Mouse (Mus musculus) left cerebral cortex, adult 18-20 months (tissue): ENCODE measurements around the gene Dohh. TPM values are rescaled to one million over a fixed set of nuclear protein-coding genes. Genes with fewer than 3 reads are reported as not detected.
A peak's percentile ranks its signal among the peaks of the same experiment; 100 is the strongest.

Source experiments
- DNase-seq, 2 experiments: peaks; one replicate each; pipeline ENCODE4 v3.0.0; 2021 to 2022; ENCODE audit warnings: low spot score in 2 of 2, mixed read lengths in 1 of 2
- total RNA-seq, 2 experiments: library from RNA; stranded (reverse); gene quantifications; 2 replicates each; pipeline ENCODE4 v1.2.3; 2021

The Dohh gene
- total RNA-seq, 2 experiments from 2014 or later: 87.4 to 97.6 TPM

GRCm38 (mm10) chr10:81379809-81380378 lies 4.3 kb upstream of the Dohh start:
- DNase-seq: no peak

GRCm38 (mm10) chr10:81382039-81382438 lies 2.2 kb upstream of the Dohh start:
- DNase-seq: no peak

- DNase-seq: no peak
These were observed 366 bp downstream of the Dohh start for GRCm38 (mm10) chr10:81384605-81384982.

- no peak for DNase-seq
These were observed 1.5 kb downstream of the Dohh start for GRCm38 (mm10) chr10:81385603-81386306.

- no peak for DNase-seq
These were observed 3.5 kb downstream of the Dohh start for GRCm38 (mm10) chr10:81387716-81388115.

GRCm38 (mm10) chr10:81388505-81389055 lies 4.4 kb downstream of the Dohh start, which contains the start of gene Gm48552:
Gm48552 (plus strand) TSS chr10:81389005.
- no peak for DNase-seq

GRCm38 (mm10) chr10:81389373-81389772 lies 5.1 kb downstream of the Dohh start:
- DNase-seq: no peak

GRCm38 (mm10) chr10:81389801-81390677 lies 5.8 kb downstream of the Dohh start:
- DNase-seq: peak; percentile 68 to 79

GRCm38 (mm10) chr10:81390678-81390965 lies 6.4 kb downstream of the Dohh start:
- no peak for DNase-seq

GRCm38 (mm10) chr10:81392270-81392669 lies 8.0 kb downstream of the Dohh start:
- no peak for DNase-seq

- DNase-seq: no peak
These were observed 8.6 kb downstream of the Dohh start, which contains the start of gene Smim24 for GRCm38 (mm10) chr10:81392781-81393185. Smim24 (plus strand) TSS chr10:81393051.

GRCm38 (mm10) chr10:81393456-81394063 lies 9.3 kb downstream of the Dohh start:
- DNase-seq: no peak

GRCm38 (mm10) chr10:81395127-81395526 lies 10.9 kb downstream of the Dohh start:
- peak; percentile 46 to 59 for DNase-seq

- DNase-seq: no peak
These were observed 11.6 kb downstream of the Dohh start for GRCm38 (mm10) chr10:81395865-81396264.

GRCm38 (mm10) chr10:81396749-81397148 lies 12.5 kb downstream of the Dohh start:
- DNase-seq: no peak

- DNase-seq: no peak
These were observed 15.1 kb downstream of the Dohh start for GRCm38 (mm10) chr10:81399296-81399695.

GRCm38 (mm10) chr10:81399798-81400308 lies 15.6 kb downstream of the Dohh start:
- DNase-seq: no peak

GRCm38 (mm10) chr10:81400371-81401204 lies 16.4 kb downstream of the Dohh start:
- DNase-seq: no peak

GRCm38 (mm10) chr10:81401205-81401520 lies 16.9 kb downstream of the Dohh start:
- DNase-seq: no peak

GRCm38 (mm10) chr10:81401521-81402226 lies 17.4 kb downstream of the Dohh start:
- peak in 1 of 2 experiments; percentile 53 for DNase-seq
